Mouse (Mus musculus) heart, embryonic 15.5 days (tissue): ENCODE results near the gene Rpl27. TPM values are rescaled to one million over a fixed set of nuclear protein-coding genes. Genes with fewer than 3 reads are reported as not detected.
"Not testable (repeated sequence)": the region's sequence is repeated elsewhere in the genome, so short reads cannot be mapped to it uniquely, and the experiment has no call there.

Source experiments
- ATAC-seq: fragments of 200-750 bp; cut with Nextera tagmentation; replicated peaks from 2 replicates; pipeline ENCODE4 v1.8.0; 2017; ENCODE audit warnings: low read depth, moderate TSS enrichment; ENCODE audit not compliant: insufficient number of reproducible peaks, insufficient read depth, low FRiP score
- H3K27ac ChIP-seq: fragments of 300-500 bp; sonication (generic); 2 replicates; pipeline ENCODE4 v1.5.1; 2015; ENCODE audit warnings: mild to moderate bottlenecking, inconsistent platforms
- H3K27me3 ChIP-seq: fragments of 300-500 bp; sonication (generic); 2 replicates; pipeline ENCODE4 v1.6.1; 2015; ENCODE audit warnings: inconsistent platforms
- H3K36me3 ChIP-seq: fragments of 300-500 bp; sonication (generic); 2 replicates; pipeline ENCODE4 v1.6.1; 2015; ENCODE audit warnings: mild to moderate bottlenecking, inconsistent platforms
- H3K4me1 ChIP-seq: fragments of 300-500 bp; sonication (generic); replicated peaks from 2 replicates; pipeline ENCODE4 v1.6.1; 2015; ENCODE audit warnings: inconsistent platforms
- H3K4me2 ChIP-seq: fragments of 300-500 bp; sonication (generic); 2 replicates; pipeline ENCODE4 v1.6.1; 2015; ENCODE audit warnings: inconsistent platforms, mild to moderate bottlenecking, moderate library complexity
- H3K4me3 ChIP-seq: fragments of 300-500 bp; sonication (generic); 2 replicates; pipeline ENCODE4 v1.5.1; 2015; ENCODE audit warnings: mild to moderate bottlenecking, inconsistent platforms
- H3K9ac ChIP-seq: fragments of 300-500 bp; sonication (generic); 2 replicates; pipeline ENCODE4 v1.6.1; 2015; ENCODE audit warnings: mild to moderate bottlenecking, inconsistent platforms
- H3K9me3 ChIP-seq: fragments of 300-500 bp; sonication (generic); replicated peaks from 2 replicates; pipeline ENCODE4 v1.6.1; 2016; ENCODE audit warnings: inconsistent platforms
- WGBS: fragments of 180-500 bp; shearing (Covaris S2); methylation state at CpG from one replicate; pipeline ENCODE4 v1.1.7; 2015; ENCODE audit warnings: mixed read lengths; 5-methylcytosine and 5-hydroxymethylcytosine counted together
- polyA plus RNA-seq: library from polyadenylated mRNA; unstranded; fragments of >200 nt; fragmentation: Nextera tagmentation; extraction: Ambion mirVana; gene quantifications from 2 replicates; pipeline ENCODE4 v1.2.1, GENCODE M21; 2015

Rpl27 gene
- polyA plus RNA-seq, 1 experiment from 2014 or later: 211 TPM

DNA sequence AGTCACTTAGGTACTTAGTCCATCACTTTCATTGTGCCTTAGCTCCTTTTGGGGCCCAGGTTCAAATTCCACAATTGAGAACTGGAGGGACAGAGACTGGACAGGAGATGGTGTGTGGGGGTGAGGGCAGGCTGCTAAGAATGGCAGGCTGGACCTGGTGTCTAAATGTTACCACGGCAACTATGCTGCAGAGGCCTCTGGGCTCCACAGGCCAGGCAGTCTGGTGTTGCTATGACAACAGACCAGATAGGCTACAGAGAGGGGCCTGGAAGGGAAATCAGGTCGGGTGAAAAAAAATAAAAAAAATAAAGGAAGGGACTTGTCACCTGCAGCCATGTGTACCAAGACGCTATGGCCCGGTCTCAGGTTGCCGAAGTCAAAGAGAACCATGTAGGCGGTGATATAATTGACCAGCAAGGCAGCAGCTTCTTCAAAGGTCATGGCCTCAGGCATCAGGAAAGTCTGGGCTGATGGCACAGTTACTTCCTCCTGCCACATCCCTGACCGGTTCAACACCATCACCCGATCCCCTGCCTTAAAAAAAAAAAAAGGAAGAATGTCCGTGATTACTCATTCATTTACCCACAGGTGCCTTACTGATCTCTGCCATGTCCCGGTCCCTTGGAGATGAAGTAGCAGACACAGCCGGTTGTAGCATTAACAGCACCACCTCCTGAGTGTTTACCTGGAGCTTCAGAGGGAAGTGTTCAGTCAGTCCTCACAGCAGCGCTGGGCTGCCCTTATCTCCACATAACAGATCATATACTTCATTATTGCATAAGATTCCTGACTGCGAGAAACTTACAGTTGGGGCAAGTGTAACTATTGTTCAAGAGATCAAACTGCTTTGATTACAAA, 20.7 kb downstream of the Rpl27 start:
- no peak for ATAC-seq
- Histone ChIP-seq H3K36me3 (peaks cover 47% of the 10 kb centered on the region), H3K27me3 (no peaks in the 10 kb centered on the region), H3K9me3 (no peaks in the 10 kb centered on the region), H3K4me3 (no peak overlapping the region), H3K4me1 (peaks cover 45% of the 10 kb centered on the region), H3K9ac (no peak overlapping the region), H3K4me2 (no peak overlapping the region), H3K27ac (no peak overlapping the region)
- 52% methylated on average over 13 of the region's 13 CpGs for WGBS

DNA sequence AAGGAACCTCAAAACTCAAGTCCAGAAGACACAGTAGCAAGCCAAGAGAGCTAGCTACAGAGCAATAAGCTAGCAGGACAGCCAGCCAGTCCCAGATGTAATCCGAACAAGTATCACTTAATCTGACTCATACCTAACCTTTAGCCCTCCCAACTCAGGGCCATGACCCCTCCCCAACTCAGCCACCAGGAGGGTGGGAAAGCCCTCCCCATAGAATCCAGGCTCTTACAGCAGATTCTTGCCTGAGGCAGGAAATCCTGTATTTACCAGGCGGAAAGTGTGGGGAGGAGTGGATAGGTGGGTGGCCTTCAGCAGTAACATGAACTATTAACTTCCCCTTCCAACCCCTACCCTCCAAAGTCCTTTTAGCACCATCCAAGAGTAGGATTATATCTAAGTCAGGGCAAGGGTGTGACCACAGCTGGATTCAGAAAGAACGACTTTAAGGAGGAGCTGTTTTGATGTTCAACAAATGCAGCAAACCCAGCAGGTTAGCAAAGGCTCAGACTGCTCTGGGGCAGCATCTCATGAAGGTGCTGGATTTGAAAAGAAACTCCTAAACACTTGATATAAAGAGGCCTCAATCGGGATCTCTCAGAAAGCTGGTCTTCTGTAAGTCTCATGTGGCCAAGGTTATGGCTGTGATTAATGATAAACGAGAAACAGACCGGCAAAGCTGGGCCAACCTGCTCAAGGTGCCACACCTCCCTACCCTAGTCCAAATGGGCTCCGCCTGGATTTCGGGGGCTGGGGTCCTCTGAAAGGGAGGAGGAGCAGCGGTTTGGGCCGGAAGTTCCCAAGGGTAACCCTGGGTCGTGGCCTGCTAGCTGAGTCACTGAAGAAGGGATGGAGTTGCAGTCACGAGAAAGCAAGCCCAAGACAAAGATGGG, 22.4 kb downstream of the Rpl27 start, which contains the start of gene Rnd2:
Rnd2 (plus strand) TSS at position 789 of the 890 bp plus-strand sequence.
- peaks cover 32% of the 10 kb centered on the region for H3K36me3 ChIP-seq
- H3K4me1 ChIP-seq: peaks cover 54% of the 10 kb centered on the region
- H3K9ac ChIP-seq: peak within 1 kb of the TSS; percentile 78
- H3K27ac ChIP-seq: peak within 1 kb of the TSS; percentile 87
- no peaks in the 10 kb centered on the region for H3K27me3 ChIP-seq
- no peaks in the 10 kb centered on the region for H3K9me3 ChIP-seq
- no peak for ATAC-seq
- H3K4me3 ChIP-seq: peak within 1 kb of the TSS; percentile 91
- peak within 1 kb of the TSS; percentile 93 for H3K4me2 ChIP-seq
- 11% methylated on average over 12 of the region's 12 CpGs for WGBS

GRCm38 (mm10) chr11:101465101-101465868, 23.2 kb downstream of the Rpl27 start:
- H3K4me1 ChIP-seq: peaks cover 53% of the 10 kb centered on the region
- H3K9ac ChIP-seq: peak overlapping the region; percentile 78
- peak overlapping the region; percentile 87 for H3K27ac ChIP-seq
- H3K4me3 ChIP-seq: peak overlapping the region; percentile 91
- peak overlapping the region; percentile 93 for H3K4me2 ChIP-seq
- ATAC-seq: 0 out of 2 replicates have a peak, but pooled peaks have one; percentile 34
- WGBS: under 1% methylated on average over 50 of the region's 51 CpGs
- no peaks in the 10 kb centered on the region for H3K9me3 ChIP-seq
- H3K36me3 ChIP-seq: peaks cover 23% of the 10 kb centered on the region
- no peaks in the 10 kb centered on the region for H3K27me3 ChIP-seq

DNA sequence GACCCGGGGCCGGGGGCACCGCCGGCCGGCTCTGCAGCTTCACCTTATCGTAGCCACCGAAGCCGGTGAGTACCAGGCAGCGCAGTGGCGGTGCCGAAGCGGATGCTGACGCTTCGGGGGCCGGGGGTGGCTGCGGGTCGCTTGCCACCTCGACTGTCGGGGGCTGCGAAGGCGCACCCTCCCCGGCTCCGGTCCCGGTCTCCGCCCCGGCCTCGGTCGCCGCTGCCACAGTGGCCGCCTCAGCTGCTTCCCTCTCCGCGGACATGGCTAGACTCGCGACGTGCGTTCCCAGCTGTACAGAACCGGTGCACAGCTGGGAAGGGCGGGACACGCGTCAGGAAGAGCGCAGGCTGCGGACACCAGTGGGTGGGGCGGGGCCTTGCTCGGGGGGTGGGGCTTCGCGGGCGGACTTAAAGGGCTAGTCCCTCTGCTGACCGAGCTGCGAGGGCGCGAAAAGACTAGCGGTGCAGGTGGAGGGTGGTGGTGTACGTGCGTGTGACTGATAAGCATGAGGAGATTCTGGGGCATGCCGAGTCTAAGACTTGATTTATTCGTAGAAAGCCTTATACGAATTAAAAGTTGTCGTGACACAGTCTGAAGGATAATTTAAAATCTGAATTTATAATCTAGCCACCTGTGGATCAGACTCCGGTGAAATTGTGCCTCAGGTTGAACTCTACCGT, 23.9 kb downstream of the Rpl27 start, which contains the start of gene Vat1:
Vat1 (minus strand) TSS at position 362 of the 683 bp plus-strand sequence.
- Histone ChIP-seq H3K27ac (peak within 1 kb of the TSS; percentile 87), H3K27me3 (no peaks in the 10 kb centered on the region), H3K36me3 (peaks cover 17% of the 10 kb centered on the region), H3K4me3 (peak within 1 kb of the TSS; percentile 91), H3K4me1 (peaks cover 53% of the 10 kb centered on the region), H3K9me3 (no peaks in the 10 kb centered on the region), H3K4me2 (peak within 1 kb of the TSS; percentile 93), H3K9ac (peak within 1 kb of the TSS; percentile 78)
- ATAC-seq: peak; percentile 71
- WGBS: under 1% methylated on average over 60 of the region's 60 CpGs

DNA sequence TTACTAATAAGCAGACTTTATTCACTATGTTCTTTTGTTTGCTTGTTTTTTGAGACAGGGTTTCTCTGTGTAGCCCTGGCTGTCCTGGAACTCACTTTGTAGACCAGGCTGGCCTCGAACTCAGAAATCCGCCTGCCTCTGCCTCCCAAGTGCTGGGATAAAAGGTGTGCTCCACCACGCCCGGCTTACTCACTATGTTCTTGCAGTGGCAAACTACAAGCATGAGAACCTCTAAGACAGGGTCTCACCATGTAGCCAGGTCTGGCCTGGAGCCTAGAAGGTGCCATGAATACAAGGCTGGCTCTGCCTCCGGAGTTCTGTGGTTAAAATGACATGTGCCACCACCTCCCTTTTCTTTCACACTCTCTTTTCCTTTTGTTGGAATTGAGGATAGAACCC, 24.5 kb downstream of the Rpl27 start:
- H3K4me2 ChIP-seq: peak overlapping the region; percentile 93
- H3K27me3 ChIP-seq, H3K9me3 ChIP-seq, ATAC-seq, H3K27ac ChIP-seq: not testable (repeated sequence)
- H3K36me3 ChIP-seq: peaks cover 11% of the 10 kb centered on the region
- peak overlapping the region; percentile 78; the same call in 1 of the 2 replicates for H3K9ac ChIP-seq
- H3K4me3 ChIP-seq: peak overlapping the region; percentile 91
- WGBS: 60% methylated on average over 5 of the region's 5 CpGs
- peaks cover 53% of the 10 kb centered on the region for H3K4me1 ChIP-seq

- ATAC-seq: peak; percentile 83
- Histone ChIP-seq H3K4me3 (peak overlapping the region; percentile 84), H3K9me3 (no peaks in the 10 kb centered on the region), H3K4me2 (peak overlapping the region; percentile 88), H3K9ac (peak overlapping the region; percentile 78), H3K4me1 (peaks cover 50% of the 10 kb centered on the region), H3K27me3 (no peaks in the 10 kb centered on the region), H3K27ac (peak overlapping the region; percentile 53), H3K36me3 (peaks cover under 1% of the 10 kb centered on the region; the same call in 1 of the 2 replicates)
- WGBS: under 1% methylated on average over 53 of the region's 54 CpGs
Observed at GRCm38 (mm10) chr11:101467477-101468262, 25.6 kb downstream of the Rpl27 start.

DNA sequence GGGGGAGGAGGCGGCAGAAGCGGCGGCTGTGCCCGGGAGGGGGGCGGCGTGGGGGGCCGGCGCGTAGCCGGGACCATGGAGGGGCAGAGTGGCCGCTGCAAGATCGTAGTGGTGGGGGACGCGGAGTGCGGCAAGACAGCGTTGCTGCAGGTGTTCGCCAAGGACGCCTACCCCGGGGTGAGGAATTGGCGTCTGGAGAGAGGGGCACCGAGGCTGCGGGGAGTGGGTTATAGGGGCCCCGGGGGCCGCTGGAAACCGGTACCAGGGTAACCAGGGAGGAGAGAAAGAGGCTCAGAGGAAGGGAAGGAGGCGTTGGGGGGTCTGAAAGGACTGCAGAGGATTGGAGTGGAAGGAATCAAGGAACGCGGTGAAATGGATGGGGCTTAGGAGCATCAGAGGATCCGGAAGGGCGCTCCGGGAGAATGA, 26.2 kb downstream of the Rpl27 start:
- peak overlapping the region; percentile 88 for H3K4me2 ChIP-seq
- H3K27me3 ChIP-seq: no peaks in the 10 kb centered on the region
- peak; percentile 2; the same call in 1 of the 2 replicates for ATAC-seq
- WGBS: under 1% methylated on average over 30 of the region's 31 CpGs
- peak overlapping the region; percentile 78 for H3K9ac ChIP-seq
- no peaks in the 10 kb centered on the region for H3K9me3 ChIP-seq
- H3K4me3 ChIP-seq: peak overlapping the region; percentile 84
- peaks cover 44% of the 10 kb centered on the region for H3K4me1 ChIP-seq
- peak overlapping the region; percentile 53 for H3K27ac ChIP-seq
- no peaks in the 10 kb centered on the region for H3K36me3 ChIP-seq

- H3K4me3 ChIP-seq: peak overlapping the region; percentile 84
- H3K4me2 ChIP-seq: peak overlapping the region; percentile 88
- 9% methylated on average over 13 of the region's 13 CpGs for WGBS
- no peaks in the 10 kb centered on the region for H3K9me3 ChIP-seq
- peaks cover 40% of the 10 kb centered on the region for H3K4me1 ChIP-seq
- peak overlapping the region; percentile 78 for H3K9ac ChIP-seq
- no peak for ATAC-seq
- H3K36me3 ChIP-seq: no peaks in the 10 kb centered on the region
- H3K27ac ChIP-seq: no peak overlapping the region
- H3K27me3 ChIP-seq: no peaks in the 10 kb centered on the region
Observed at GRCm38 (mm10) chr11:101468731-101469130, 26.6 kb downstream of the Rpl27 start.

DNA sequence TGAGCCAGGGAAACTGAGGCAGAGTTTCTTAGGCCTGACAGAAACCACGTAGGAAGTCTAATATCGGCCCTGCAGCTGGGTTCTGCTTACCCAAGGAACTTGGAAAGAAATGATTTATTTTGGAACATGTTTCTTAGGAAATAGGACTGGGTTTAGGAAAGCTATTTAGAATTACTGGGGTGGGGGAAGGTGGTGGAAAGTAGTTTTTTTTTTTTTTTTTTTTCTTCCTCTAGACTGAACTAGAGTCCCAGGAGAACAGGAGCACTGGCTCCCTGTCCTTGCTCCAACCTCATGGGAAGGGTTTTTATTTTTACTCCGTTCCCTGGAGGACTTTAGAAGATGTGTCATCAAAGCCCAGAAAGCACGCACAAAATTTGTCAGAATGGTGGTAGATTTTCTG, 27.1 kb downstream of the Rpl27 start:
- Histone ChIP-seq H3K4me3 (peak overlapping the region; percentile 84), H3K27me3 (no peaks in the 10 kb centered on the region), H3K9ac (peak overlapping the region; percentile 78), H3K36me3 (no peaks in the 10 kb centered on the region), H3K27ac (no peak overlapping the region), H3K4me2 (peak overlapping the region; percentile 88), H3K4me1 (peaks cover 36% of the 10 kb centered on the region), H3K9me3 (no peaks in the 10 kb centered on the region)
- 64% methylated on average over 4 of the region's 4 CpGs for WGBS
- no peak for ATAC-seq
